Mouse (Mus musculus) E14TG2a.4 (cell line): ENCODE measurements at regions not wholly inside any gene's neighbourhood (a gene's known extent, or its start where the extent isn't known, plus 50 kb on each side); places are given as distances from the start of the nearest gene placed in this dataset.

Experiments
- CTCF ChIP-seq: conservative IDR thresholded peaks from 2 replicates; pipeline ENCODE4 v1.5.1; 2014; ENCODE audit warnings: low read length
- POU5F1 ChIP-seq: IDR thresholded peaks from 2 replicates; pipeline ENCODE4 v1.6.1; 2014; ENCODE audit warnings: low read length, borderline replicate concordance

DNA sequence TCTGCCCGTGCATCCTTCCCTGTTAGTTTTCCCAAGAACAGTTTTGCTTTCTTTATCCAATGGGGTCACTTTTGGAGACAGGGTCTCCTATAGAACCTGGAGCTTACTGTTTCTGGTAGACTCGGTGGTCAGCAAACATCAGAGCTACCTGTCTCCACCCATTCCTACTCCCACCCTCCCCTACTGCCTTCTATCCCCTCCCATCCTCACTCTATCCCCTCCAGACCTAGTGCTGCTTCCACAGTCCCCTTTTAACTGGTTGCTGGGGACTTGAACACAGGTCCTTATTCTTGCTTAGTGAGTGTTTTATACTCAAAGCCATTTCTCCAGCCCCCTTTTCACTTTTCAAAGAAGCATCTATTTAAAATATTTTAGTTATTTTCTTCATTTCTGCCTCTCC, 189.4 kb upstream of the Fat4 start:
- TF ChIP-seq CTCF (no peak), POU5F1 (no peak)
